Mouse (Mus musculus): ENCODE results near the gene Nhlrc4. TPM values are rescaled to one million over a fixed set of nuclear protein-coding genes. Genes with fewer than 3 reads are reported as not detected.

Gene Nhlrc4
- total and polyA plus RNA-seq, 2 experiments from 2014 or later, result 0.35 to 0.60 TPM

DNA sequence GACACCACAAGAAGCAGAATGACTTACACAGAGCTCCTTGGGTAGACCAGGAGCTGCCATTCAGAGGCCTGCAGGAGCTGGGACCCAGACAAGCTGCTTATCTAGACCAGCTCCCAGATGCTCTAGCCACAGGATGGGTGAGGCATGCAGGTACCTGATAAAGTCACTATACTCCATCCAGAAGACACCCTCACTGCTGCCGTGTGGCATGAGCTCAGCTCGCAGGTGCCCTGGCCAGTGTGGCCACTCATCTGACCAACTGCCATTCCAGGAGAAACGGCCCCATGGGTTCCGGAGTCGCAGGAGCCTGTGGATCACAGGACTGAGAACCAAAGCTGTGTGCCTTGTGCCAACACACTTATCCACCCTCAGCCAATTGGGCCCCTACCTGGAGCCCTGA lies 16.8 kb upstream of the Nhlrc4 start:
- DNase-seq (ENCODE audit: low spot score) (no peak), ATAC-seq (ENCODE audit: low FRiP score) (no peak)
- H3K27ac ChIP-seq (ENCODE audit: low read depth, low read length), result no peak overlapping the region
- H3K4me3 ChIP-seq (ENCODE audit: low read depth, low read length), result no peak overlapping the region
- no peak overlapping the region for H3K4me2 ChIP-seq (ENCODE audit: low read depth, low read length, poor library complexity, severe bottlenecking)
- H3K4me1 ChIP-seq (ENCODE audit: insufficient read depth, low read length), result no peaks in the 10 kb centered on the region
- 96% methylated on average over 5 of the region's 5 CpGs for WGBS
- no peaks in the 10 kb centered on the region for H3K27me3 ChIP-seq (ENCODE audit: insufficient read depth, low read length)
- TF ChIP-seq CTCF (IDR thresholded peaks at IDR 0.05), result no peak
- no peak overlapping the region for H3K9ac ChIP-seq (replicated peaks; ENCODE audit: low read length, poor library complexity, severe bottlenecking)
- peaks cover 45% of the 10 kb centered on the region for H3K36me3 ChIP-seq (ENCODE audit: insufficient read depth, low read length)
- no peaks in the 10 kb centered on the region for H3K9me3 ChIP-seq (ENCODE audit: low read length)

DNA sequence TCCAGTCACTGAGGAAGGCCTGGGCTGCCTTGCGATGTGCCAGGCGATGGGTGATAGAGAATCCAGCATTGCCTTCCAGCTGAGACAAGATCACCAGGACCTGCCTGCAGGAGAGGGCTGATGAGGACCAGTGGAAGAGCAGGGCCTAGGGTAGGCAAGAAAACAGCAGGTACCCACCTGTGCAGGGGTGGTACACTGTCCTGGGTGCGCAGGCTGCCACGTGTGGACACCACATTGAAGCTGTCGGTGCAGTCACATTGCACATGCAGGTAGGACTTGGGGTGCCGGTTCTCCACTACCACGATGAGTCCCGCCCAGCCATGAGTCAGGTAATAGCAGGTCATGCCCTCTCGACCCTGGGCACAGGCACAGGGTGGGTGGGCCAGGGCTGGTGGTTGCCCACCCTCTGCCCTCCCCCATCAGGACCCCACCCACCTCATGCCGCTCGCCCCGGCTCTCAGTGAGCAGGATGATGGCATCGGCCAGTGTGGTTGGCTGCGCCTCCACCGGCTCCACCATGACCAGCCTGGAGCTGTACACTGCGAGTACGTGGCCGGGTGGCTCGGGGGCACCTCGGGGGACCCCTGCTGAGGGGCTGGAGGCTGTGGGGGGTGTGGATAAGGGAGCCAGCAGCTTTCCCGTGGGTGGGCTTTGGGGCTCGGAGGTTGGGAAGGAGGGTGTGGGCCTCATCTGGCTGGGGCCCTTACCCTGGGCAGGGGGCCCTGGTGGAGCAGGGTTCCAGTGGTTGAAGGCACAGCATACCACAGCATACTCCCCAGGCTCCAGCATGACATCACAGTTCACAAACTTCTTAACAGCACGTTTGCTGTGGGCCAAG lies 15.1 kb upstream of the Nhlrc4 start:
- Histone ChIP-seq H3K9ac (replicated peaks; ENCODE audit: low read length, poor library complexity, severe bottlenecking) (no peak overlapping the region), H3K4me1 (ENCODE audit: insufficient read depth, low read length) (no peaks in the 10 kb centered on the region), H3K27me3 (ENCODE audit: insufficient read depth, low read length) (no peaks in the 10 kb centered on the region), H3K27ac (ENCODE audit: low read depth, low read length) (no peak overlapping the region), H3K4me3 (ENCODE audit: low read depth, low read length) (no peak overlapping the region), H3K9me3 (ENCODE audit: low read length) (no peaks in the 10 kb centered on the region), H3K4me2 (ENCODE audit: low read depth, low read length, poor library complexity, severe bottlenecking) (no peak overlapping the region), H3K36me3 (ENCODE audit: insufficient read depth, low read length) (peaks cover 44% of the 10 kb centered on the region)
- 91% methylated on average over 20 of the region's 23 CpGs for WGBS
- DNase-seq (ENCODE audit: low spot score) (no peak), ATAC-seq (ENCODE audit: low FRiP score) (no peak)
- TF ChIP-seq CTCF (IDR thresholded peaks at IDR 0.05), result no peak

DNA sequence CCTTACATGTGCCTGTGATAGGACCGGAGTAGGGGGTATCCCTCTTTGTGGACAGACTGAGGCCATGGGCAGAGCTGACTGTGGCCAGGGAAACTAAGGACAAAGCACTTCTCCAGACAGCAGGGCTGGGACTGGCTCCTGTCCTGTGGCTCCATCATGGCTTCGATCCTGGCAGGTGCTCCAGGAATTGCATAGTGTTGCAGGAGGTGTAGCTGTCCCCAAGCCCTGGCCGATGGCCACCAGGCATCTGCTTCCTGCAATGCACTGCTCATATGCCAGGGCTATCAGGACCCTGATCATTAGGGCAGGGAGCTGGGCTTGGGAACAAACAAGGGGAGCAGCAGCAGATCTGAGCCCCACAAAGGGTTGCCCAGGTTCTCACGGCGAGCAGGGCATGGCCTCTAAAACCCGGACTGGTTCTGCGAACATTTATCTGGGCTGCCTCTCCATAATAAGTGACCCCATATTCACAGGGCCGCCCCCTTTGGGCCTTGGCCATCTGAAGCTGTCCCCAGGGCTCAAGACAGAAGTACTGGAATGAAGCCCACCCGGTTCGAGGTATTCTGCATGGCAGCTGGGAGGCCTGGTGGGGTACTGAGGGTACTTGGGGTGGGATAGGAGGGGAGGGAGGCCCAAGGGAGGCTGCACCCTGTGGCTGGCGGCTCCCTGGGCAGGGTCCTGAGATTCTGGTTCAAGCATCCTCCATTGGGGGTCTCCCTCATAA lies 14.2 kb upstream of the Nhlrc4 start:
- Histone ChIP-seq H3K9ac (replicated peaks; ENCODE audit: low read length, poor library complexity, severe bottlenecking) (no peak overlapping the region), H3K4me3 (ENCODE audit: low read depth, low read length) (no peak overlapping the region), H3K9me3 (ENCODE audit: low read length) (no peaks in the 10 kb centered on the region), H3K36me3 (ENCODE audit: insufficient read depth, low read length) (peaks cover 35% of the 10 kb centered on the region), H3K27ac (ENCODE audit: low read depth, low read length) (no peak overlapping the region), H3K4me1 (ENCODE audit: insufficient read depth, low read length) (no peaks in the 10 kb centered on the region), H3K4me2 (ENCODE audit: low read depth, low read length, poor library complexity, severe bottlenecking) (no peak overlapping the region), H3K27me3 (ENCODE audit: insufficient read depth, low read length) (no peaks in the 10 kb centered on the region)
- WGBS, result 97% methylated on average over 11 of the region's 11 CpGs
- ATAC-seq (ENCODE audit: low FRiP score) (no peak), DNase-seq (ENCODE audit: low spot score) (no peak)
- no peak for TF ChIP-seq CTCF (IDR thresholded peaks at IDR 0.05)

DNA sequence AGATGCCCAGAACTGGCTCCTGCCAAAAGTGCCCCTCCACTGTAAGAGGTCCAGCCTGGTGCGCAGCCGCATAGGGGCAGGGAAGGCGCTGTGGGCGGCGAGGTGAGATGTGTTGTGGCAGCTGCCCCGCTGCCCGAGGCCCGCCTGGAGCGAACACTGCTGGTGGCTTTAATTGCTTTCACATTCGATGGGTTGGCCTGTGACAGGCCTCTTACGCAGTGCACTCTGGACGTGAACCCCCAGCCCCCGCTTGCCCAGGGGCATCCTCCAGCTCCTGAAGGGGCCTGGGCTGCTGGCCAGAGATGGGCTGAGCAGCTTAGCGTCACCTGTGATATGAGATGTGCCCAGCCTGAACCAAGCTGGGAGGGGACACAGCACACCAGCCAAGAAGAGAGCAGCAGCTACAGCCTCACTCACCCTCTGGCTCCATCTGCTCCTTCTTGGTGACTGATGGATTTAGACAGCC lies 12.9 kb upstream of the Nhlrc4 start:
- 81% methylated on average over 14 of the region's 14 CpGs for WGBS
- DNase-seq (ENCODE audit: low spot score), result peak; percentile 73

DNA sequence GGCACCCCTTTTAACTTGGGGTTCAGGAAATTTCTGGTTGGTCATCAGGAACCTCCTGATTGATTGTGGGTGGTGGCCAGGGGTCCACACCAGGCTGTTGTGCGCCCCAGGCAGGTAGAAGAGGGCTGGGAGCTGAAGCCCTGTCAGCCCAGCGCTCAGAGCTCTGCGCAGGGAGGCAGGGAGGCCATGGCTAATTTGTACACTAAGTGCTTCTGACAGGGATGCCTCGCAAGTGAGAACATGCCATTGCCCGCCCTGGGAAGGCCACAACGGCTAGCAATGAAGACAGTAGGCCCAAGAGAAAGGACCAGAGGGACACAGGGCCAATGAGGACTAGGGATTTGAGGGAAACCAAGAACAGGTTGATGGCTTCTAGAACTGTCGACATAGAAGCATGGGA lies 11.9 kb upstream of the Nhlrc4 start:
- no peaks in the 10 kb centered on the region for H3K9me3 ChIP-seq (ENCODE audit: low read length)
- ATAC-seq (ENCODE audit: low FRiP score) (no peak), DNase-seq (ENCODE audit: low spot score) (peak; percentile 45)
- H3K4me2 ChIP-seq (ENCODE audit: low read depth, low read length, poor library complexity, severe bottlenecking), result no peak overlapping the region
- no peak overlapping the region for H3K9ac ChIP-seq (replicated peaks; ENCODE audit: low read length, poor library complexity, severe bottlenecking)
- H3K27ac ChIP-seq (ENCODE audit: low read depth, low read length), result no peak overlapping the region
- TF ChIP-seq CTCF (IDR thresholded peaks at IDR 0.05), result no peak
- H3K36me3 ChIP-seq (ENCODE audit: insufficient read depth, low read length), result peaks cover 18% of the 10 kb centered on the region
- 69% methylated on average over 7 of the region's 7 CpGs for WGBS
- H3K4me3 ChIP-seq (ENCODE audit: low read depth, low read length), result no peak overlapping the region
- no peaks in the 10 kb centered on the region for H3K4me1 ChIP-seq (ENCODE audit: insufficient read depth, low read length)
- peaks cover 20% of the 10 kb centered on the region for H3K27me3 ChIP-seq (ENCODE audit: insufficient read depth, low read length)

More for the DNA sequence above, 12.9 kb upstream of the Nhlrc4 start:
- H3K4me2 ChIP-seq (ENCODE audit: low read depth, low read length, poor library complexity, severe bottlenecking), result no peak overlapping the region
- no peak; the same call in 1 of the 2 replicates for ATAC-seq (ENCODE audit: low FRiP score)
- H3K36me3 ChIP-seq (ENCODE audit: insufficient read depth, low read length), result peaks cover 24% of the 10 kb centered on the region
- no peak for TF ChIP-seq CTCF (IDR thresholded peaks at IDR 0.05)
- no peak overlapping the region for H3K4me3 ChIP-seq (ENCODE audit: low read depth, low read length)
- no peaks in the 10 kb centered on the region for H3K9me3 ChIP-seq (ENCODE audit: low read length)
- no peak overlapping the region for H3K9ac ChIP-seq (replicated peaks; ENCODE audit: low read length, poor library complexity, severe bottlenecking)
- H3K27me3 ChIP-seq (ENCODE audit: insufficient read depth, low read length), result peaks cover 11% of the 10 kb centered on the region
- no peaks in the 10 kb centered on the region for H3K4me1 ChIP-seq (ENCODE audit: insufficient read depth, low read length)
- no peak overlapping the region for H3K27ac ChIP-seq (ENCODE audit: low read depth, low read length)

DNA sequence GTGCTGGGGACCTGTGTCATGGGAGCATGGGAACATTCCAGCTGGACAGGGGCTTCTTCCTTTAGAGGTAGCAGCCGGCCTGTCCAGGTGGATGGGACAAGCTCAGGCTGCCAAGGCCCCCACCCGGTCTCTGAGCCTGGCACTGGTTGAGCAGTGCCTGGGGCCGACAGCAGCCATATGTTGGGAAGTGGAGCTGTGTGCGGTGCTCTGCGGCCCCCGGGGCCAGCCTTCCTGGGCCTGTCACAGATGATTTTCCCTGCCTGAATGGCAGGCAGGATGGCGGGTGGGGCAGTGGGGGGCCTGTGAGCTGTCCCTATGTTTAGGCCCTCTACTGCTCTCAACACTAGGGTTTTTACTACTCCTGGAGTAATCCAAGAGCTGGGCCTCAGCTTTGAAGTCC lies 11.4 kb upstream of the Nhlrc4 start:
- peaks cover 23% of the 10 kb centered on the region for H3K27me3 ChIP-seq (ENCODE audit: insufficient read depth, low read length)
- no peak for TF ChIP-seq CTCF (IDR thresholded peaks at IDR 0.05)
- ATAC-seq (ENCODE audit: low FRiP score), result no peak
- no peak overlapping the region for H3K4me3 ChIP-seq (ENCODE audit: low read depth, low read length)
- no peak overlapping the region for H3K9ac ChIP-seq (replicated peaks; ENCODE audit: low read length, poor library complexity, severe bottlenecking)
- no peak overlapping the region for H3K27ac ChIP-seq (ENCODE audit: low read depth, low read length)
- H3K4me1 ChIP-seq (ENCODE audit: insufficient read depth, low read length), result no peaks in the 10 kb centered on the region
- no peak overlapping the region for H3K4me2 ChIP-seq (ENCODE audit: low read depth, low read length, poor library complexity, severe bottlenecking)
- 61% methylated on average over 7 of the region's 7 CpGs for WGBS
- peak; percentile 60 for DNase-seq (ENCODE audit: low spot score)
- no peaks in the 10 kb centered on the region for H3K9me3 ChIP-seq (ENCODE audit: low read length)
- peaks cover 18% of the 10 kb centered on the region for H3K36me3 ChIP-seq (ENCODE audit: insufficient read depth, low read length)

All from midbrain, postnatal 0 days (tissue).